Mouse (Mus musculus): ENCODE results near the gene Tkt. TPM values are rescaled to one million over a fixed set of nuclear protein-coding genes. Genes with fewer than 3 reads are reported as not detected.
"Not testable (repeated sequence)": the region's sequence is repeated elsewhere in the genome, so short reads cannot be mapped to it uniquely, and the experiment has no call there.

Gene Tkt
- polyA plus RNA-seq, 1 experiment from 2014 or later: 543 TPM

DNA sequence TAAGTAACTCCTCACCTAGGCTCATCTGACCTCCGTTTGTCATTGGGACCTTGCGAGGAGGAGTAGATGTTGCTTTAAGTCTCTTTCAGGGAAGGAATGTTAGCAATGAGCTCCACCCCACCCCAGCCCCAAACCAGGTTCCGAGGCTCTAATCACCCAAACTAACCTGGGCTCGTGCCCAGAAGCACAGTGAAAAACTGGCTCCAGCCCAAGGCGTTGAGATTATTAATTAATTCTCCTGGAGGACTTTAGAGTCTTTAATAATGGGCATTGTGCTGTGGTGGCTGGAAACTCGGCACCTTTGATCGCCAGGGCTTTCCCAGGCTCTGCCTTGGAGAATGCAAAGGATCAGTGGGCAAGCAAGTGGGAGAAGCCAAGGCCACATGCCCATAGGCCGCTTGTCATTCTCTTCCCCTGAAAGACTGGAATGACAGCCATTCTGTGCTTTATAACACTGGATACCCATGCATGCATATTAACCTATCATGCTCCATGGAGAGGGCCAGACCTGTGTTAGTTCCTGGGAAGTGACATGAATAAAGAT, 17.4 kb upstream of the Tkt start:
- DNase-seq (ENCODE audit: low read depth, low spot score) (peak; percentile 91), ATAC-seq (peak; percentile 87)
- ChIA-PET CTCF (interaction anchor here (0.9 to 1.5 kb wide), 5 partner anchors 8 to 41 kb away, joined by 3 to 4 read pairs (median 3); no protein-coding TSS in a partner anchor), POLR2A (no interaction called here)
- TF ChIP-seq CTCF (IDR thresholded peaks at IDR 0.05): no peak
- H3K27me3 ChIP-seq: no peaks in the 10 kb centered on the region
- in situ Hi-C loops (cut with MboI; ENCODE audit: low pct_unique_long_range_greater_than_20kb): no loop called here

DNA sequence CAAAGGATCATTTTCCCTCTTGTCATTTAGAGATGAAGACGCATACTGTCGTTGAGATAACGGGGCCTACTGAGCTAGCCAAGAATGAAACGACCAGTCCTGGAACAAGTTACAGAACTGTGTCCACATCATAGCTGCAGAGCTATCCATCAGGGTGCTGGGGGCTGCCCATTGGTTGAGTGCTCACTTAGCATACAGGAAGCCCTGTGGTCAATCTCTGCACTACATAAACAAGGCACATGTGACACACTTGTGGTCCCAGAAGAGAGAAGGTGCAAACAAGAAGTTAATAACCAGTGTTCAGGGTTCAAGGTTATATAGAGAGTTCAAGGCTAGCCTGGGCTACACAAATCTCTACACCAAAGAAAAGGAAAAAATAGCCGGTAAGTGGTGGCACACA, 16.7 kb upstream of the Tkt start:
- POLR2A ChIA-PET: no interaction called here
- CTCF ChIA-PET: interaction anchor here (1.3 kb wide), 1 partner anchor 24 kb away, joined by 3 read pairs; no protein-coding TSS in a partner anchor
- no peak for ATAC-seq

DNA sequence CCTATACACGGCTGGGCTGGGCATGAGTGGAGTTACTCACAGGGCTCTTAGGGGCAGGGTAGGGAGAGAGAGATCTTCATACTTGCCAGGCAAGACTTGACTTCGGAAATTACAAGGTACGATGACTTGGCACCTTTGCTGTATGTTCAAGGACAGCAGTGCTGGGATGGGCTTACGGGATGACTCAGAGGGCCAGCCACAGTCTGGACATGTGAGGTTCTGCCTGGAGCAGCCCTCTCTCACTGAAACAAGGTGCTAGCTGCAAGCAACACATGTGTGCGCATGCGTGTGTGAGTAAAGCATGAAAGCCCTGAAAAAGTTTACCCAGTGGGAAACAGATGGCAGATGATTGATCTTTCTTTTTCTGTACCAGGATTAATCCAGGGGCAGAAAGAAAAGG, 16.3 kb upstream of the Tkt start:
- CTCF ChIA-PET: interaction anchor here (0.9 to 1.3 kb wide), 2 partner anchors 24 to 43 kb away, joined by 3 read pairs; no protein-coding TSS in a partner anchor
- H3K27me3 ChIP-seq: no peaks in the 10 kb centered on the region
- DNase-seq (ENCODE audit: low read depth, low spot score) (no peak), ATAC-seq (no peak)
- in situ Hi-C loops (cut with MboI; ENCODE audit: low pct_unique_long_range_greater_than_20kb): no loop called here
- POLR2A ChIA-PET: interaction anchor here (0.9 kb wide), 1 partner anchor 9 kb away, joined by 3 read pairs; no protein-coding TSS in a partner anchor
- TF ChIP-seq CTCF (IDR thresholded peaks at IDR 0.05): no peak

More for the DNA sequence above, 16.7 kb upstream of the Tkt start:
- in situ Hi-C loops (cut with MboI; ENCODE audit: low pct_unique_long_range_greater_than_20kb): no loop called here
- TF ChIP-seq CTCF (IDR thresholded peaks at IDR 0.05): no peak
- no peak for DNase-seq (ENCODE audit: low read depth, low spot score)
- H3K27me3 ChIP-seq: no peaks in the 10 kb centered on the region

DNA sequence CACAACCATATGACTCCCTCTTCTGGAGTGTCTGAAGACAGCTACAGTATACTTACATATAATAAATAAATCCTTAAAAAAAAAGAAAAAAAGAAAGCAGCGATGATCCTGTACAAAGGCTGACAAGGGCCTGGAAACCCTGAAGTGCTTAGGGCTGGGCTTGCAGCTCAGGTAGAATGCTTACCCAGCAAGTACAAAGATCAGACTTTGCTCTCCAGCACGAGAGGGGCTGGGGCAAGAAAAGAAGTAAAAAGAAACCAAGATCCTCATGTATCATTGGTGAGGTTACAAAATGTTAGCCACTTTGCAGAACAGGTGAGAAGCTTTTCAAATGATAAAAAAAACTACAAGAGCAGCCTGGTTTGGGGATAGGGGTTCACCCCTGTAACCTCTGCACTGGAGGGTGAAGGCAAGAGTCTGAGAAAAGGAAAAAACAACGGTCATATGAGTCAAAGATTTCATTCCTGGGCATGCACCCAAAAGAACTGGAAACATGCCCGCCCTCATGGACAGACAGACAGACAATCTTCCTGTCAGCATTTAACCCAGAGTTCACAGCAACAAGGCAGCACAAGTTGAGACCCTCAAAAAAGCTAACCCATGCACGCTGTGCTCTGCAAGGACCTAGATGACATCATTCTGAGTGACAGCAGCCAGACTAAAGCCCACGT, 14.2 kb upstream of the Tkt start:
- H3K27me3 ChIP-seq: no peaks in the 10 kb centered on the region
- no peak for TF ChIP-seq CTCF (IDR thresholded peaks at IDR 0.05)
- in situ Hi-C loops (cut with MboI; ENCODE audit: low pct_unique_long_range_greater_than_20kb): no loop called here
- DNase-seq (ENCODE audit: low read depth, low spot score) (no peak), ATAC-seq (no peak)
- POLR2A ChIA-PET: interaction anchor here (0.7 kb wide), 1 partner anchor 551 kb away, joined by 3 read pairs; no protein-coding TSS in a partner anchor
- CTCF ChIA-PET: interaction anchor here (1.5 kb wide), 1 partner anchor 9 kb away, joined by 5 read pairs; no protein-coding TSS in a partner anchor

DNA sequence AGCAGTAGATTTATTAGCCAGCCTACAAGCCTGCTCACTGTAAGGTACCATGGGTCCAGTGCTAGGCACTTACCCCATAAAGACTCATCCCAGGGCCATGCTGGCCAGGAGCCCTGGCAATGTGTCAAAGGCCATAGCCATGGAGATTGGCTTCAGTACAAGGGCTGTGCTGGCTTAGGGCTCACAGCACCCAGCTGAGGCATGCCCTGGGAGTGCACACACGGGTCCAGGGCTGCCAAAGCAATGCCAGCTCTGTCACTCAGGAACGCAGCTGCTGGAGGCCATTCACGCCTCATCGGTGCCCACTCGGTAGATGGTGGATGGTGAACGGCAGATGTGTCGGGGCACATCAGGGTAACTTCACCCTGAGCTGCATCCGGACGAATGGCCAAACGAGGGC, 6.6 kb upstream of the Tkt start:
- ATAC-seq (peak; percentile 97), DNase-seq (ENCODE audit: low read depth, low spot score) (peak; percentile 92)
- ChIA-PET POLR2A (no interaction called here), CTCF (interaction anchor here (0.7 to 1.5 kb wide), 2 partner anchors 11 to 32 kb away, joined by 3 read pairs; no protein-coding TSS in a partner anchor)
- no peak for TF ChIP-seq CTCF (IDR thresholded peaks at IDR 0.05)
- no peaks in the 10 kb centered on the region for H3K27me3 ChIP-seq
- in situ Hi-C loops (cut with MboI; ENCODE audit: low pct_unique_long_range_greater_than_20kb): no loop called here

DNA sequence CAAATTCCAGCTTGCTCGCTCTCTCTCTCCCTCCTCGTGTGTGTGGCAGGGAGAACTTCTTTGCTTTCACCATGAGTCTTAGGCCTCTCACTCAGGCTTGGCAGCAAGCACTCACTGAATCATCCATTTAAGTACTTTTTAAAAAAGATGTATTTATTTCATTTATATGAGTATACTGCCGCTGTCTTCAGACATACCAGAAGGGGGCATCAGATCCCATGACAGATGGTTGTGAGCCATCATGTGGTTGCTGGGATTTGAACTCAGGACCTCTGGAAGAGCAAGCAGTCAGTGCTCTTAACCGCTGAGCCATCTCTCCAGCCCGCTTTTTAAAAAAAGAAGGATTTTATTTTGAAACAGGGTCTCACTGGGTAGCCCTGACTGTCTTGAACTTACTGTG, 4.8 kb upstream of the Tkt start:
- ATAC-seq; POLR2A ChIA-PET; DNase-seq (ENCODE audit: low read depth, low spot score); H3K27me3 ChIP-seq; in situ Hi-C loops (cut with MboI; ENCODE audit: low pct_unique_long_range_greater_than_20kb): not testable (repeated sequence)
- CTCF ChIA-PET: interaction anchor here (0.9 to 1.2 kb wide), 2 partner anchors 10 to 28 kb away, joined by 3 to 6 read pairs; no protein-coding TSS in a partner anchor

DNA sequence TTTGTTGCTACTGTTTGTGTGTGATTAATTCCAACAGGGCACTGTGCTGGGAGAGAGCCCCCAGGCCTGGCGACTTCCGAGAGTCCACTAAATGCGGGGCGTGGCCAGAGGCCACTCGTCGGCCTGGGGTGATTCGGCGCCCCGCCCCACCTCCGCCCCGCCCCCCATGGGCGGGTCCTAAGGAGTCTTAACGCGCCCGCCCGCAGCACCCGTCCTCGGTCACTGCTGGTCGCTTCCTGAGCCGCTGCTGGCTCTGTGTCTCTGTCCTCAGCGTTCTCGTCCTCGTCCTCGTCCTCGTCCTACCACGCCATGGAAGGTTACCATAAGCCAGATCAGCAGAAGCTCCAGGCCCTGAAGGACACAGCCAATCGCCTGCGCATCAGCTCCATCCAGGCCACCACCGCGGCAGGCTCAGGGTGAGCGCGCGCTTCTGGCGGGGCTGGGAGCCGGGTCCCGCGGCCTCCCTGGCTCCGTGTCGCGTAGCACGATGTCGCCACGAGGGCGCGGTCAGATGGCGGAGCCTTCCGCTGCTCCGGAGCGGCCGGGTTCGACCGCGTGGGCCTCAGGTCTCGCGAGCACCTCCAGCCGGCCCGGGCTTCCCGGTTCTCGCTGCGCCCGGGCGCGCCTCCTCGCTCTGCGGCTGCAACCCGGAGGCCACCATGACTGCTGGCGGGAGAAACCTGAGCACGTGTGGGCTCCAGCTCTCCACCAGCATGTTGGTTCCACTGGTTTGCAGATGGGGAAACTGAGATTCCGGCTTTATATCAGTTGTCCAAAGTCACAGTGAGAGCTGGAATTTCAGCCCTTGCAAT, 1.0 kb downstream of the Tkt start:
- H3K27me3 ChIP-seq: no peaks in the 10 kb centered on the region
- TF ChIP-seq CTCF (IDR thresholded peaks at IDR 0.05): no peak
- POLR2A ChIA-PET: interaction anchor here (1.6 to 2.7 kb wide), 4 partner anchors 10 to 25 kb away, joined by 5 to 9 read pairs (median 6); no protein-coding TSS in a partner anchor
- ATAC-seq (peak; percentile 87), DNase-seq (ENCODE audit: low read depth, low spot score) (no peak)
- in situ Hi-C loops (cut with MboI; ENCODE audit: low pct_unique_long_range_greater_than_20kb): no loop called here
- CTCF ChIA-PET: interaction anchor here (1.9 kb wide), 1 partner anchor 12 kb away, joined by 6 read pairs; no protein-coding TSS in a partner anchor

DNA sequence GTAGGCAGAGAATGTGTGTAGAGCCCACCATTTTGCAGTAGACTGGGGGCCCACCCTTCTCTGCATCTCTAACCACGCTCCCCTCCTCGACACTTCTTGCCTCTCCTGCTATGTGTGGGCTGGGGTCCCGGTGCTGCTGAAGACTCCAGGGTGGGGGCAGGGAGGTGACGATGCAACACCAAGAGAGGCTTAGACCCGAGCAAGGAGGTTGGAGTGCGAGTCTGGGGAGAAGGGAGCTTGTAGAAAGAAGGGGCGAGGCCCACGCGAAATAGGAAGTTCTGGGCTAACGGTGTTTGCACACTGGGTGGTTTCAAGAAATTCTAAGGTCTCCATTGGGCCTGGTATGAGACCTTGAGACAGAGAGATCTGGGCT, 1.6 kb downstream of the Tkt start:
- no peak for TF ChIP-seq CTCF (IDR thresholded peaks at IDR 0.05)
- ATAC-seq: no peak
- in situ Hi-C loops (cut with MboI; ENCODE audit: low pct_unique_long_range_greater_than_20kb): no loop called here

DNA sequence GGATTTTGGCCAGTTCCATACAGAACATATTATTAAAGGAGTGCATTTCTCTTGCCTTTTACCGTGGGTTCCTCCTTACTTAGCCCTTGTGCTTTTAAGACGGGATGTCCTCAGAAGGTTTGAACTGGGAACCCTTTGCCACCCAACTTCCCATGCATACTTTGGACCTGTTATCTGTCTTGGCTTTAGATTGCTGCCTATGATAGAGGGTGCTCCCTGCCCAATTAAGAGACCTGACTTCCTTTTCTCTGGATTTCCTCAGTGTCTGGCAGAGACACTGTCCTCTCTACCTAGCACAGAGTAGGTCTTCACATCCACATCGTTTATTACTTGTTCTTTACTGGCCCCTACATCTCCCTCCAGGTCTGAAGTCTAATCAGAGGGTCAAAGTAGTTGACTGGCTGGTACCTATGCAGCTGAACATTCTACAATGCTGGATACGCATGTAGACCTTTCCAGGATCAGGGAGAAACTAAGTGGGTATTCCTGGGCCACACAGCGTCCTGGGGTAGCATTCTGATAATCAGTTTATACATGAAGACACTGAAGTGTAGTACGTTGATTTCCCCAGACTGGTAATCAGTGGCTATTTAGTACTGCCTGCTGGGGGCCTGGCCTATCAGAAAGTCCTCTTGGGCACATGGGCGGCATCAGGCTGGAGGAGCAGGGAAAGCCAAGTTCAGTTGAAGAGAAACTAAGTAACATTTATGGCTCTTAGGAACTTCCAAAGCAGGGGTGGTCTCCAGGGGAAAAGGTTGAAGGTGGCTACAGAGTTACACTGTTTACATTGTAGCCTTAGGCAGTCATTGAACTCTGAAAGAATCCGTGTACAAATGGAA, 2.3 kb downstream of the Tkt start:
- no peak for ATAC-seq
- POLR2A ChIA-PET: interaction anchor here (0.5 to 2.7 kb wide), 5 partner anchors 11 to 105 kb away, joined by 5 to 9 read pairs (median 5); no protein-coding TSS in a partner anchor
- no peaks in the 10 kb centered on the region for H3K27me3 ChIP-seq
- no peak for TF ChIP-seq CTCF (IDR thresholded peaks at IDR 0.05)
- in situ Hi-C loops (cut with MboI; ENCODE audit: low pct_unique_long_range_greater_than_20kb): no loop called here
- CTCF ChIA-PET: no interaction called here
- no peak for DNase-seq (ENCODE audit: low read depth, low spot score)

More for the DNA sequence above, 1.6 kb downstream of the Tkt start:
- POLR2A ChIA-PET: interaction anchor here (1.6 to 2.7 kb wide), 4 partner anchors 9 to 24 kb away, joined by 5 to 9 read pairs (median 6); no protein-coding TSS in a partner anchor
- CTCF ChIA-PET: interaction anchor here (1.9 kb wide), 1 partner anchor 11 kb away, joined by 6 read pairs; no protein-coding TSS in a partner anchor
- H3K27me3 ChIP-seq: no peaks in the 10 kb centered on the region
- no peak for DNase-seq (ENCODE audit: low read depth, low spot score)

All from Patski (cell line).